Mouse (Mus musculus) liver, embryonic 18 days (tissue): ENCODE results near the gene Lgals1. TPM values are rescaled to one million over a fixed set of nuclear protein-coding genes. Genes with fewer than 3 reads are reported as not detected.

Source experiments
- polyA plus RNA-seq: library from polyadenylated mRNA; depleted of rRNA; stranded (reverse); fragments of >200 nt; gene quantifications from 2 replicates; pipeline ENCODE4 v1.2.3, GENCODE M21; 2012; rRNA removed

The Lgals1 gene
- polyA plus RNA-seq: 103 and 125 TPM in 2 replicates

GRCm38 (mm10) chr15:78926021-78926919 is at the start of gene Lgals1:
Lgals1 (plus strand) TSS chr15:78926725.

GRCm38 (mm10) chr15:78876991-78877809 is 49.3 kb upstream of the Lgals1 start, which contains the start of gene Gga1:
Gga1 (plus strand) TSS chr15:78877190.

GRCm38 (mm10) chr15:78899409-78899739 is 27.2 kb upstream of the Lgals1 start, which contains the start of gene Gm49510:
Gm49510 (plus strand) TSS chr15:78899667.

GRCm38 (mm10) chr15:78899740-78900584 is 26.6 kb upstream of the Lgals1 start, which contains the start of gene Sh3bp1:
Sh3bp1 (plus strand) TSS chr15:78899768.

DNA sequence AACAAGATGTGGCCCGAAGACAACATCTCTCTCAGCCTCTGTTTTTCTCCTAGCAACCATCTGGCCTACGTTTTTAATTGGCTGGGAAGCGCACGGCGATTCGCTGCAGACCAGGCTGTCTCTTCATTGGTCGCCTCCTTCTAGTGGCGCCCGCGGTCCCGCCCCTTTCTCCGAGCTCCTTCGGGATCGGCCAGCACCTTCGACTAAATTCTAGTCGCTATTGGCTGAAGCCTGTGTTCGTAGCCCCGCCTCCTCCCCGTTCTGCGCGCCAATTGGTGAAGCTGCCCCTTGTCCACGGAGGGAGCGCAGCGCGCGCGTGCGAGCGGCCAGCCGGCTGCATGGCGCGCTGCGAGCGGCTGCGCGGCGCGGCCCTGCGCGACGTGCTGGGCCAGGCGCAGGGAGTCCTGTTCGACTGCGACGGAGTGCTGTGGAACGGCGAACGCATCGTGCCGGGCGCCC is 12.9 kb upstream of the Lgals1 start, which contains the start of gene Pdxp:
Pdxp (plus strand) TSS at position 288 of the 459 bp plus-strand sequence.

DNA sequence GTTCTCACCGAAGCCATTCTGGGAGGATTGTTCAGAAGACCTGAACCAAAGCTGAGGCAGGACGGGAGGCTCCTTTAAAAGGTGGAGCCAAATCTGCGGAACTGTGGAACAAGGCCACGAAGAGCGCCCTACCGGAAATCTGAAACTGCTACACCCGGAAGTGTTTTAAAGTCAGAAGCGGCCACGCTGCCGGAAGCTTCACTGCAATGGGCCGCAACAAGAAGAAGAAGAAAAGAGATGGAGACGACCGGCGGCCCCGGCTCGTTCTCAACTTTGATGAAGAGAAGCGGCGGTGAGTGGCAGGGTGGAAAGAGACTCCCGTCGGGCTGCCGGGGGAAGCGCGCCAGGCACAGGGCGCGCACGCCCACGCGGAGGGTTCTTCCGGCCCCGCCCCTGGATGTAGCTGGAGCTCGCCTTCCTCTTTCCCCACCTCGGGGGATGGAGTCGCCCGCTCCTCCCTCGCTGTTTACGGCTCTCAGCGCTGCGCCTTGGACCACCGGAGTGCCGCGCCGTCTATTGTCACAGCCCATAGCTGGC is 8.3 kb downstream of the Lgals1 start, which contains the start of gene Nol12:
Nol12 (plus strand) TSS at position 150 of the 537 bp plus-strand sequence.

DNA sequence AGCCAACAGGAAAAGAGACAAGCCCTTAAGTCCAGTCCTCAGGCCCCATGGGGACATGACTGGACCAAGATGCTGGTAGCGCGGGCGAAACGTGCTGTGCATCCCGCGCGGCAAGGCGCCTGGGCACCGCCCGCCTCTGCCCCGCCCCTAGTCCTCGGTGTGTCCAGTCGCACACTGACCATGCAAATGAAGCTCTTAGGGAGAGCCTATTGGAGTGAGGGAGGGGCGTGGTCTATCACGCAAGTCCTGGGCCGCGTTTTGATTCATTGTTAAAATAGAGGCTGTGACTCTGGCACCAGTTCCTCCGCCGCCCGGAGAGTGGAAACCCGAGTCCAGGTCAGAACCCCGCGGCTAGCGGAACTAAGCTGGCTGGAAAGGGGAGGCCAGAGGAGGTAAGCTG is 21.1 kb downstream of the Lgals1 start, which contains the start of gene Triobp:
Triobp (plus strand) TSS at position 68 of the 400 bp plus-strand sequence.

Other genes with a start within 250 kb of the Lgals1 start
- gene Elfn2, start 208.0 kb upstream of the Lgals1 start, polyA plus RNA-seq: not detected in 2 replicates
- gene Mfng, start 153.2 kb upstream of the Lgals1 start, polyA plus RNA-seq: 3.7 and 4.1 TPM in 2 replicates
- 4.5 and 5.8 TPM in 2 replicates for gene Card10, start 123.7 kb upstream of the Lgals1 start, polyA plus RNA-seq
- gene Cdc42ep1, start 84.1 kb upstream of the Lgals1 start, polyA plus RNA-seq: 11.7 and 13.7 TPM in 2 replicates
- 1.8 and 3.1 TPM in 2 replicates for gene Lgals2, start 71.2 kb upstream of the Lgals1 start, polyA plus RNA-seq
- 16.7 and 19.6 TPM in 2 replicates for gene Gga1, start 49.5 kb upstream of the Lgals1 start, polyA plus RNA-seq
- not detected in 2 replicates for gene Gm49510, start 27.1 kb upstream of the Lgals1 start, polyA plus RNA-seq
- 15.3 and 18.9 TPM in 2 replicates for gene Sh3bp1, start 27.0 kb upstream of the Lgals1 start, polyA plus RNA-seq
- 3.1 and 3.6 TPM in 2 replicates for gene Pdxp, start 12.8 kb upstream of the Lgals1 start, polyA plus RNA-seq
- 9.5 and 10.2 TPM in 2 replicates for gene Nol12, start 8.2 kb downstream of the Lgals1 start, polyA plus RNA-seq
- 16.3 and 19.3 TPM in 2 replicates for gene Triobp, start 21.0 kb downstream of the Lgals1 start, polyA plus RNA-seq
- 93.6 and 124 TPM in 2 replicates for gene H1f0, start 101.7 kb downstream of the Lgals1 start, polyA plus RNA-seq
- 0.15 and 0.18 TPM in 2 replicates for gene Galr3, start 115.2 kb downstream of the Lgals1 start, polyA plus RNA-seq
- gene Ankrd54, start 136.2 kb downstream of the Lgals1 start, polyA plus RNA-seq: 22.1 TPM in 2 replicates
- 72.6 and 76.3 TPM in 2 replicates for gene Eif3l, start 148.5 kb downstream of the Lgals1 start, polyA plus RNA-seq
- gene Micall1, start 182.2 kb downstream of the Lgals1 start, polyA plus RNA-seq: 2.0 and 2.6 TPM in 2 replicates
- gene Polr2f, start 214.3 kb downstream of the Lgals1 start, polyA plus RNA-seq: 67.7 and 70.2 TPM in 2 replicates
- gene 1700088E04Rik, start 214.5 kb downstream of the Lgals1 start, polyA plus RNA-seq: 0.63 and 0.97 TPM in 2 replicates
- gene Sox10, start 238.5 kb downstream of the Lgals1 start, polyA plus RNA-seq: 0.74 and 1.3 TPM in 2 replicates